Mouse (Mus musculus) MEL (cell line): Measurements from ENCODE around the gene Btbd6. TPM values are rescaled to one million over a fixed set of nuclear protein-coding genes. Genes with fewer than 3 reads are reported as not detected.

Experiments used
- DNase-seq: peaks from one replicate; pipeline ENCODE4 v3.0.0; 2011; ENCODE audit warnings: low read depth, low spot score
- H3K27ac ChIP-seq: 2 replicates; pipeline ENCODE4 v1.5.1; 2012; ENCODE audit warnings: low read depth, mild to moderate bottlenecking, control low read depth, low read length, moderate library complexity; ENCODE audit not compliant: control insufficient read depth
- H3K27me3 ChIP-seq, 2 experiments: fragments of 150-350 bp in 1 of 2; sonication (generic) in 1 of 2; 2 replicates each; pipeline ENCODE4 v1.6.1; 2012; ENCODE audit warnings: low read length in 2 of 2, mild to moderate bottlenecking in 2 of 2, improper control_type of control experiment in 1 of 2, moderate library complexity in 1 of 2; ENCODE audit not compliant: insufficient read depth in 2 of 2, control insufficient read depth in 1 of 2
- H3K36me3 ChIP-seq, 2 experiments: 2 replicates each; pipeline ENCODE4 v1.6.1; 2012 to 2014; ENCODE audit warnings: low read length in 2 of 2, improper control_type of control experiment in 1 of 2, inconsistent platforms in 1 of 2, mild to moderate bottlenecking in 1 of 2; ENCODE audit not compliant: insufficient read depth in 2 of 2, control insufficient read depth in 1 of 2
- H3K4me1 ChIP-seq, 2 experiments: fragments of 150-350 bp in 1 of 2; sonication (generic) in 1 of 2; 2 replicates each; pipeline ENCODE4 v1.6.1; 2012; ENCODE audit warnings: low read length in 2 of 2, improper control_type of control experiment in 1 of 2, mild to moderate bottlenecking in 1 of 2; ENCODE audit not compliant: insufficient read depth in 2 of 2, control insufficient read depth in 1 of 2
- H3K4me3 ChIP-seq, 2 experiments: fragments of 150-350 bp in 1 of 2; sonication (generic) in 1 of 2; 2 replicates each; pipeline ENCODE4 v1.5.1; 2012; ENCODE audit warnings: low read depth in 2 of 2, low read length in 2 of 2, mild to moderate bottlenecking in 2 of 2, moderate library complexity in 2 of 2, control low read depth in 1 of 2, improper control_type of control experiment in 1 of 2; ENCODE audit not compliant: control insufficient read depth in 1 of 2, insufficient read depth in 1 of 2
- H3K79me2 ChIP-seq: 2 replicates; pipeline ENCODE4 v1.6.1; 2012; ENCODE audit warnings: mild to moderate bottlenecking, low read length, moderate library complexity; ENCODE audit not compliant: control insufficient read depth, poor library complexity, insufficient read depth
- H3K9ac ChIP-seq: 2 replicates; pipeline ENCODE4 v1.6.1; 2012; ENCODE audit warnings: low read depth, mild to moderate bottlenecking, control low read depth, low read length, moderate library complexity; ENCODE audit not compliant: control insufficient read depth, poor library complexity, severe bottlenecking
- H3K9me3 ChIP-seq: fragments of 150-350 bp; sonication (generic); replicated peaks from 2 replicates; pipeline ENCODE4 v1.6.1; 2012; ENCODE audit warnings: mild to moderate bottlenecking, low read length, improper control_type of control experiment, moderate library complexity; ENCODE audit not compliant: insufficient read depth
- BHLHE40 ChIP-seq: IDR thresholded peaks from 2 replicates; pipeline ENCODE4 v1.6.1; 2012; ENCODE audit warnings: low read depth, mild to moderate bottlenecking, inconsistent platforms, low read length, improper control_type of control experiment, borderline replicate concordance
- CTCF ChIP-seq, 3 experiments: IDR thresholded peaks in 2 of 3; conservative IDR thresholded peaks in 1 of 3; 2 replicates each; pipeline ENCODE4 v1.5.1; 2011 to 2012; ENCODE audit warnings: low read length in 3 of 3, low read depth in 2 of 3, mild to moderate bottlenecking in 2 of 3, improper control_type of control experiment in 1 of 3, inconsistent platforms in 1 of 3, mixed read lengths in 1 of 3, moderate library complexity in 1 of 3; ENCODE audit not compliant: control insufficient read depth in 1 of 3, insufficient read depth in 1 of 3, poor library complexity in 1 of 3, severe bottlenecking in 1 of 3
- ELF1 ChIP-seq: IDR thresholded peaks from 2 replicates; pipeline ENCODE4 v1.6.1; 2014; ENCODE audit warnings: low read depth, mild to moderate bottlenecking, inconsistent platforms, low read length, improper control_type of control experiment, moderate library complexity
- ETS1 ChIP-seq: IDR thresholded peaks from 2 replicates; pipeline ENCODE4 v1.6.1; 2012; ENCODE audit warnings: low read depth, mild to moderate bottlenecking, inconsistent platforms, low read length, improper control_type of control experiment, moderate library complexity
- GABPA ChIP-seq: IDR thresholded peaks from 2 replicates; pipeline ENCODE4 v1.6.1; 2012; ENCODE audit warnings: low read depth, mild to moderate bottlenecking, inconsistent platforms, low read length, improper control_type of control experiment, moderate library complexity
- JUND ChIP-seq: IDR thresholded peaks from 2 replicates; pipeline ENCODE4 v1.6.1; 2011; ENCODE audit warnings: low read depth, mild to moderate bottlenecking, improper control_type of control experiment, low read length
- KAT2A ChIP-seq: conservative IDR thresholded peaks from 2 replicates; pipeline ENCODE4 v1.6.1; 2012; ENCODE audit warnings: low read depth, low read length, improper control_type of control experiment, inconsistent platforms
- MAFK ChIP-seq: IDR thresholded peaks from 2 replicates; pipeline ENCODE4 v1.6.1; 2011; ENCODE audit warnings: low read depth, mild to moderate bottlenecking, low read length, improper control_type of control experiment, borderline replicate concordance
- MAX ChIP-seq: IDR thresholded peaks from 2 replicates; pipeline ENCODE4 v1.6.1; 2011; ENCODE audit warnings: low read length, improper control_type of control experiment
- MEF2A ChIP-seq: IDR thresholded peaks from 2 replicates; pipeline ENCODE4 v1.6.1; 2014; ENCODE audit warnings: low read depth, mild to moderate bottlenecking, inconsistent platforms, low read length, improper control_type of control experiment; ENCODE audit not compliant: poor library complexity, insufficient replicate concordance, severe bottlenecking; ENCODE audit errors: extremely low read depth
- MXI1 ChIP-seq: IDR thresholded peaks from 2 replicates; pipeline ENCODE4 v1.6.1; 2011; ENCODE audit warnings: mild to moderate bottlenecking, low read depth, low read length, improper control_type of control experiment
- MYC ChIP-seq: IDR thresholded peaks from 2 replicates; pipeline ENCODE4 v1.6.1; 2011; ENCODE audit warnings: low read depth, mild to moderate bottlenecking, low read length, improper control_type of control experiment, moderate library complexity
- NELFE ChIP-seq: IDR thresholded peaks from 2 replicates; pipeline ENCODE4 v1.6.1; 2011; ENCODE audit warnings: low read depth, low read length, improper control_type of control experiment
- POLR2A ChIP-seq, 2 experiments: IDR thresholded peaks; 2 replicates each; pipeline ENCODE4 v1.6.1; 2011 to 2012; ENCODE audit warnings: low read length in 2 of 2, mild to moderate bottlenecking in 2 of 2, control low read depth in 1 of 2, improper control_type of control experiment in 1 of 2, low read depth in 1 of 2, moderate library complexity in 1 of 2; ENCODE audit not compliant: control insufficient read depth in 1 of 2, insufficient read depth in 1 of 2, poor library complexity in 1 of 2
- POLR2AphosphoS2 ChIP-seq: IDR thresholded peaks from 2 replicates; pipeline ENCODE4 v1.6.1; 2011; ENCODE audit warnings: low read length, improper control_type of control experiment
- POLR2AphosphoS5 ChIP-seq: IDR thresholded peaks from 2 replicates; pipeline ENCODE4 v1.6.1; 2012; ENCODE audit warnings: low read depth, borderline replicate concordance, mild to moderate bottlenecking, inconsistent platforms, low read length, moderate library complexity, mixed read lengths
- RAD21 ChIP-seq: IDR thresholded peaks from 2 replicates; pipeline ENCODE4 v1.6.1; 2011; ENCODE audit warnings: mild to moderate bottlenecking, low read depth, low read length, improper control_type of control experiment
- RCOR1 ChIP-seq: IDR thresholded peaks from 2 replicates; pipeline ENCODE4 v1.6.1; 2012; ENCODE audit warnings: low read depth, mild to moderate bottlenecking, inconsistent platforms, low read length, improper control_type of control experiment
- SIN3A ChIP-seq: IDR thresholded peaks from 2 replicates; pipeline ENCODE4 v1.6.1; 2012; ENCODE audit warnings: low read length, improper control_type of control experiment, inconsistent platforms
- SMC3 ChIP-seq: IDR thresholded peaks from 2 replicates; pipeline ENCODE4 v1.6.1; 2011; ENCODE audit warnings: low read depth, low read length, improper control_type of control experiment
- TBP ChIP-seq: IDR thresholded peaks from 2 replicates; pipeline ENCODE4 v1.8.0; 2011; ENCODE audit warnings: low read depth, low read length, improper control_type of control experiment
- TCF12 ChIP-seq: IDR thresholded peaks from 2 replicates; pipeline ENCODE4 v1.6.1; 2014; ENCODE audit warnings: low read depth, mild to moderate bottlenecking, inconsistent platforms, low read length, improper control_type of control experiment, moderate library complexity
- UBTF ChIP-seq: IDR thresholded peaks from 2 replicates; pipeline ENCODE4 v1.6.1; 2012; ENCODE audit warnings: low read depth, mild to moderate bottlenecking, inconsistent platforms, low read length, improper control_type of control experiment, moderate library complexity, borderline replicate concordance; ENCODE audit not compliant: insufficient read depth
- ZC3H11A ChIP-seq: IDR thresholded peaks from 2 replicates; pipeline ENCODE4 v1.6.1; 2012; ENCODE audit warnings: low read depth, mild to moderate bottlenecking, inconsistent platforms, low read length, improper control_type of control experiment
- ZKSCAN1 ChIP-seq: IDR thresholded peaks from 2 replicates; pipeline ENCODE4 v1.6.1; 2012; ENCODE audit warnings: low read depth, mild to moderate bottlenecking, inconsistent platforms, low read length, improper control_type of control experiment, moderate library complexity
- ZMIZ1 ChIP-seq: IDR thresholded peaks from 2 replicates; pipeline ENCODE4 v1.6.1; 2012; ENCODE audit warnings: low read depth, mild to moderate bottlenecking, inconsistent platforms, low read length, improper control_type of control experiment, moderate library complexity
- ZNF384 ChIP-seq: IDR thresholded peaks from 2 replicates; pipeline ENCODE4 v1.6.1; 2012; ENCODE audit warnings: low read depth, mild to moderate bottlenecking, inconsistent platforms, low read length, improper control_type of control experiment
- polyA plus RNA-seq, 2 experiments: library from polyadenylated mRNA; stranded (reverse) in 1 of 2; unstranded in 1 of 2; fragments of >175 nt in 1 of 2; fragments of >200 nt in 1 of 2; gene quantifications; 2 replicates each; pipeline versions ENCODE4 v1.2.1 to v1.2.4; 2012; ENCODE audit warnings: low replicate concordance in 2 of 2, low read depth in 1 of 2; ENCODE audit not compliant: insufficient read length in 2 of 2, insufficient read depth in 1 of 2, missing spikeins in 1 of 2
- total RNA-seq: library from RNA; depleted of rRNA; stranded (reverse); fragments of 300-350 nt; gene quantifications from 2 replicates; pipeline ENCODE4 v1.2.3, GENCODE M21; 2012

Btbd6 gene
- total and polyA plus RNA-seq, 3 experiments = 1.8 to 3.0 TPM; not detected in 1

- Histone ChIP-seq H3K4me1 (peaks cover 9 to 14% of the 10 kb centered on the region in 2 experiments), H3K27me3 (no peaks in the 10 kb centered on the region), H3K9ac (no peak overlapping the region), H3K36me3 (peaks cover 0 to 6% of the 10 kb centered on the region in 2 experiments; a peak in 2 of 4 replicates), H3K9me3 (no peaks in the 10 kb centered on the region), H3K79me2 (peaks cover 3% of the 10 kb centered on the region; the same call in 1 of the 2 replicates), H3K4me3 (no peak overlapping the region), H3K27ac (no peak overlapping the region)
- TF ChIP-seq MXI1 = no peak
- TF ChIP-seq UBTF = no peak
- no peak; a peak in 1 of 6 replicates for TF ChIP-seq CTCF (IDR thresholded peaks at IDR 0.05 in 2 of 3, conservative IDR thresholded peaks at IDR 0.05 in 1 of 3; ENCODE audit: control insufficient read depth in 1 of 3, insufficient read depth in 1 of 3, low read depth in 2 of 3, low read length in 3 of 3, poor library complexity in 1 of 3, severe bottlenecking in 1 of 3)
- TF ChIP-seq SIN3A = no peak
- no peak for TF ChIP-seq JUND
- no peak for TF ChIP-seq RAD21
- TF ChIP-seq POLR2AphosphoS2 = no peak
- no peak for TF ChIP-seq ZNF384
- no peak for TF ChIP-seq ZC3H11A
- no peak for TF ChIP-seq POLR2AphosphoS5
- TF ChIP-seq TBP = no peak
- no peak for TF ChIP-seq POLR2A (IDR thresholded peaks at IDR 0.05; ENCODE audit: control insufficient read depth in 1 of 2, insufficient read depth in 1 of 2, low read depth in 1 of 2, low read length in 2 of 2, poor library complexity in 1 of 2)
- no peak for DNase-seq
These were observed 36.0 kb upstream of the Btbd6 start for GRCm38 (mm10) chr12:112940238-112940637.

- DNase-seq = no peak
- no peak for TF ChIP-seq POLR2AphosphoS5
- TF ChIP-seq POLR2AphosphoS2 = no peak
- TF ChIP-seq ELF1 = no peak
- no peak for TF ChIP-seq ZMIZ1
- TF ChIP-seq GABPA = no peak
- no peak for TF ChIP-seq CTCF (IDR thresholded peaks at IDR 0.05 in 2 of 3, conservative IDR thresholded peaks at IDR 0.05 in 1 of 3; ENCODE audit: control insufficient read depth in 1 of 3, insufficient read depth in 1 of 3, low read depth in 2 of 3, low read length in 3 of 3, poor library complexity in 1 of 3, severe bottlenecking in 1 of 3)
- TF ChIP-seq NELFE = no peak
- TF ChIP-seq MYC = no peak
- TF ChIP-seq SMC3 = no peak
- TF ChIP-seq ETS1 = no peak
- TF ChIP-seq RCOR1 = no peak
- TF ChIP-seq MAFK = no peak
- TF ChIP-seq MAX = no peak
- no peak for TF ChIP-seq TCF12
- TF ChIP-seq MEF2A = no peak
- no peak for TF ChIP-seq SIN3A
- no peak for TF ChIP-seq BHLHE40
- TF ChIP-seq ZKSCAN1 = no peak
- no peak for TF ChIP-seq KAT2A
- H3K4me3 ChIP-seq = no peak overlapping the region
- no peaks in the 10 kb centered on the region for H3K9me3 ChIP-seq
- H3K9ac ChIP-seq = no peak overlapping the region
- no peak overlapping the region for H3K27ac ChIP-seq
- no peaks in the 10 kb centered on the region for H3K27me3 ChIP-seq
- peaks cover 3% of the 10 kb centered on the region; the same call in 1 of the 2 replicates for H3K79me2 ChIP-seq
- H3K4me1 ChIP-seq = peaks cover 9 to 14% of the 10 kb centered on the region in 2 experiments
- H3K36me3 ChIP-seq = peaks cover 0 to 6% of the 10 kb centered on the region in 2 experiments; a peak in 2 of 4 replicates
These were observed 35.6 kb upstream of the Btbd6 start for GRCm38 (mm10) chr12:112940710-112941109.
